Mouse (Mus musculus) G1E (cell line): ENCODE results near the gene Aoc2. TPM values are rescaled to one million over a fixed set of nuclear protein-coding genes. Genes with fewer than 3 reads are reported as not detected.
"Not testable (repeated sequence)": the region's sequence is repeated elsewhere in the genome, so short reads cannot be mapped to it uniquely, and the experiment has no call there.

Experiments
- ATAC-seq: 2 replicates; pipeline ENCODE4 v1.8.0; 2016; ENCODE audit warnings: mild to moderate bottlenecking; ENCODE audit not compliant: insufficient number of reproducible peaks, poor library complexity, low FRiP score, severe bottlenecking; ENCODE audit errors: extremely low read depth
- DNase-seq: peaks from one replicate; pipeline ENCODE4 v3.0.0; 2012; ENCODE audit warnings: low spot score
- H3K27me3 ChIP-seq: 2 replicates; pipeline ENCODE4 v1.6.1; 2012; ENCODE audit warnings: mild to moderate bottlenecking, low read length, inconsistent platforms; ENCODE audit not compliant: insufficient read depth
- H3K36me3 ChIP-seq: replicated peaks from 2 replicates; pipeline ENCODE3; 2012; ENCODE audit warnings: mild to moderate bottlenecking, inconsistent platforms
- H3K4me1 ChIP-seq: 2 replicates; pipeline ENCODE4 v1.6.1; 2012; ENCODE audit warnings: low read depth, low read length, inconsistent platforms, mixed read lengths; ENCODE audit not compliant: insufficient read depth
- H3K4me3 ChIP-seq: 2 replicates; pipeline ENCODE4 v1.5.1; 2012; ENCODE audit warnings: low read depth, mild to moderate bottlenecking, inconsistent platforms, low read length, moderate library complexity, mixed read lengths
- H3K9me3 ChIP-seq: replicated peaks from 2 replicates; pipeline ENCODE4 v1.6.1; 2012; ENCODE audit warnings: inconsistent platforms
- CTCF ChIP-seq: IDR thresholded peaks from 2 replicates; pipeline ENCODE4 v1.5.1; 2012; ENCODE audit warnings: low read depth, low read length, inconsistent platforms, mixed read lengths
- GATA1 ChIP-seq: IDR thresholded peaks from 2 replicates; pipeline ENCODE4 v1.6.1; 2012; ENCODE audit warnings: borderline replicate concordance, low read length, inconsistent platforms, mixed read lengths
- GATA2 ChIP-seq: IDR thresholded peaks from 2 replicates; pipeline ENCODE4 v1.6.1; 2012; ENCODE audit warnings: low read depth, low read length, inconsistent platforms, borderline replicate concordance
- POLR2AphosphoS5 ChIP-seq: IDR thresholded peaks from 2 replicates; pipeline ENCODE4 v1.6.1; 2012; ENCODE audit warnings: low read depth, low read length, inconsistent platforms; ENCODE audit not compliant: insufficient replicate concordance
- TAL1 ChIP-seq: conservative IDR thresholded peaks from 2 replicates; pipeline ENCODE4 v1.6.1; 2012; ENCODE audit warnings: low read depth, low read length, inconsistent platforms, mixed read lengths
- polyA plus RNA-seq: library from polyadenylated mRNA; stranded (reverse); fragments of >175 nt; gene quantifications from 2 replicates; pipeline ENCODE4 v1.2.3, GENCODE M21; 2012
- total RNA-seq, 2 experiments: library from RNA; stranded (forward) in 1 of 2; stranded (reverse) in 1 of 2; fragments of 200-1000 nt in 1 of 2; fragments of >200 nt in 1 of 2; fragmentation: Nextera tagmentation in 1 of 2; gene quantifications; 2 replicates each; pipeline ENCODE4 v1.2.3; 2014 to 2017

Gene Aoc2
- total and polyA plus RNA-seq, 3 experiments, result 4.5 to 18.1 (median 10.0) TPM

- no peaks in the 10 kb centered on the region for H3K36me3 ChIP-seq
- DNase-seq (no peak), ATAC-seq (no peak)
- H3K4me1 ChIP-seq, result peaks cover 21% of the 10 kb centered on the region
- TF ChIP-seq POLR2AphosphoS5 (no peak), CTCF (no peak), GATA1 (no peak), TAL1 (no peak), GATA2 (no peak)
- no peak overlapping the region for H3K4me3 ChIP-seq
- H3K9me3 ChIP-seq, result no peaks in the 10 kb centered on the region
- peaks cover 3% of the 10 kb centered on the region; the same call in 1 of the 2 replicates for H3K27me3 ChIP-seq
Measured at GRCm38 (mm10) chr11:101312150-101312549, 12.7 kb upstream of the Aoc2 start.

- no peak for TF ChIP-seq TAL1
- TF ChIP-seq GATA2, result no peak
- TF ChIP-seq GATA1, result no peak
- TF ChIP-seq CTCF, result no peak
- DNase-seq (no peak), ATAC-seq (no peak)
- H3K4me1 ChIP-seq, result peaks cover 34% of the 10 kb centered on the region
- no peaks in the 10 kb centered on the region for H3K27me3 ChIP-seq
- H3K4me3 ChIP-seq, result no peak overlapping the region
- H3K36me3 ChIP-seq, result peaks cover 21% of the 10 kb centered on the region
- no peaks in the 10 kb centered on the region for H3K9me3 ChIP-seq
Measured at GRCm38 (mm10) chr11:101314567-101314966, 10.3 kb upstream of the Aoc2 start.

- Histone ChIP-seq H3K36me3 (peaks cover 27% of the 10 kb centered on the region), H3K4me3 (peak overlapping the region; percentile 90), H3K9me3 (no peaks in the 10 kb centered on the region), H3K4me1 (peaks cover 34% of the 10 kb centered on the region), H3K27me3 (no peaks in the 10 kb centered on the region)
- no peak for DNase-seq
- no peak for ATAC-seq
- TF ChIP-seq GATA2, result no peak
- no peak for TF ChIP-seq TAL1
- TF ChIP-seq POLR2AphosphoS5, result no peak
- TF ChIP-seq GATA1, result no peak
Measured at GRCm38 (mm10) chr11:101315082-101315650, 9.7 kb upstream of the Aoc2 start.

- Histone ChIP-seq H3K4me3 (peak within 1 kb of the TSS; percentile 90), H3K27me3 (no peaks in the 10 kb centered on the region), H3K4me1 (peaks cover 38% of the 10 kb centered on the region), H3K36me3 (peaks cover 34% of the 10 kb centered on the region), H3K9me3 (no peaks in the 10 kb centered on the region)
- TF ChIP-seq TAL1 (peak; percentile 71), GATA2 (no peak)
- peak; percentile 73 for ATAC-seq
- peak; percentile 93 for DNase-seq
Measured at GRCm38 (mm10) chr11:101315665-101316500, 9.0 kb upstream of the Aoc2 start, which contains the start of gene Psme3. Gene Psme3 (plus strand): TSS chr11:101316213.

GRCm38 (mm10) chr11:101316501-101316917, 8.4 kb upstream of the Aoc2 start:
- Histone ChIP-seq H3K4me3 (peak overlapping the region; percentile 90), H3K36me3 (peaks cover 40% of the 10 kb centered on the region), H3K9me3 (no peaks in the 10 kb centered on the region), H3K27me3 (no peaks in the 10 kb centered on the region), H3K4me1 (peaks cover 39% of the 10 kb centered on the region)
- TF ChIP-seq GATA1, result no peak
- TF ChIP-seq POLR2AphosphoS5, result no peak
- TF ChIP-seq GATA2, result no peak
- TF ChIP-seq CTCF, result no peak
- TF ChIP-seq TAL1, result no peak
- ATAC-seq (peak; percentile 15; the same call in 1 of the 2 replicates), DNase-seq (peak; percentile 71)

GRCm38 (mm10) chr11:101323609-101324008, 1.3 kb upstream of the Aoc2 start:
- H3K27me3 ChIP-seq, result no peaks in the 10 kb centered on the region
- TF ChIP-seq TAL1 (no peak), CTCF (peak; percentile 88), POLR2AphosphoS5 (no peak), GATA2 (no peak), GATA1 (no peak)
- ATAC-seq (no peak), DNase-seq (no peak)
- peaks cover 95% of the 10 kb centered on the region for H3K36me3 ChIP-seq
- H3K4me3 ChIP-seq, result no peak overlapping the region
- peaks cover 28% of the 10 kb centered on the region for H3K4me1 ChIP-seq
- H3K9me3 ChIP-seq, result no peaks in the 10 kb centered on the region

- H3K4me1 ChIP-seq, result peaks cover 25% of the 10 kb centered on the region
- H3K9me3 ChIP-seq, DNase-seq, ATAC-seq, H3K4me3 ChIP-seq, H3K27me3 ChIP-seq: not testable (repeated sequence)
- H3K36me3 ChIP-seq, result peaks cover 87% of the 10 kb centered on the region
Measured at GRCm38 (mm10) chr11:101325201-101325600, 338 bp downstream of the Aoc2 start.
